ENCODE assay signal across 11 mouse cellular contexts in the genomic region with DNA sequence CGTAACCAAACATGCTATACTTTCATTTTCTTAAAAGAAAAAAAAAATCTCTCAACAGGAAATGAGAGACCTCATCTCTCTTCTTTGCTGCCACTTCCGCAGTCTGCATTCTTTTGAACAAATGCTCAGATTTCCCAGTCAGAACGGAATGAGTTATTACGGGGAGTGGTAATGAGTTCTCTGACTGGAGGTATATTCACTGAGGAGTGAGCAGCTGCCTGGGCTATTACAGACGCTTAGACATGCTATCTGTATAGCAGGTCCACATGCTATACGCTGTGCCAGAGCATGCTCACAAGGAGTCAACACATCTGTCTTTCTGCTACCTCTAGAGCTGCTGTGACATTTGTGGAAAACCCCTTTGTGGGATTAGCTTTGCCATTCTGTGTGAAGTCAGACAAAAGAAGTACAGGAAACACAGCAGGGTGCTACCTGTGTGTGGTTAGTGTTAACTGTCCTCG. TPM values are rescaled to one million over a fixed set of nuclear protein-coding genes. Genes with fewer than 3 reads are reported as not detected.
A peak's percentile ranks its signal among the peaks of the same experiment; 100 is the strongest.
DNase-seq lines count a peak whose midpoint lies in the region; ATAC-seq and TF ChIP-seq lines count a peak whose summit lies in the region.
"Had no signal": no experiment of that assay in that cellular context is flagged by ENCODE, and none has a peak within 500 bp of the region (broad histone marks: within the 10 kb centered on the region; RNA-seq: fewer than 3 reads in every experiment).

No protein-coding gene starts in this region.

- no peak for ATAC-seq in heart, postnatal 0 days (ENCODE audit: insufficient read depth, low read depth)
- ATAC-seq in heart, embryonic 12.5 days (ENCODE audit: insufficient number of reproducible peaks, low FRiP score) = no peak
- no peak for ATAC-seq in midbrain, postnatal 0 days (ENCODE audit: low FRiP score)
- no peak for ATAC-seq in midbrain, embryonic 11.5 days (ENCODE audit: low FRiP score)

- TF ChIP-seq EP300 in heart, postnatal 0 days (IDR thresholded peaks at IDR 0.05; ENCODE audit: low read depth) = no peak

- H3K27me3 ChIP-seq in heart, postnatal 0 days (ENCODE audit: control insufficient read depth, insufficient read depth, low read length) = no peaks in the 10 kb centered on the region
- H3K27me3 ChIP-seq in heart, embryonic 12.5 days (replicated peaks) = no peaks in the 10 kb centered on the region
- H3K27me3 ChIP-seq in midbrain, postnatal 0 days (ENCODE audit: insufficient read depth, low read length) = no peaks in the 10 kb centered on the region
- no peaks in the 10 kb centered on the region for H3K27me3 ChIP-seq in midbrain, embryonic 11.5 days (ENCODE audit: control insufficient read depth, insufficient read depth, low read length)
- H3K27me3 ChIP-seq in limb, embryonic 10.5 days (ENCODE audit: low read depth, poor library complexity, severe bottlenecking) = no peaks in the 10 kb centered on the region
- H3K27me3 ChIP-seq: midbrain, embryonic 12.5 days had no signal

- DNase-seq in heart, postnatal 0 days (ENCODE audit: low spot score) = no peak
- peak; percentile 20 for DNase-seq in midbrain, postnatal 0 days (ENCODE audit: low spot score)
- no peak for DNase-seq in midbrain, embryonic 11.5 days (ENCODE audit: low spot score, missing footprints)
- DNase-seq in limb, embryonic 10.5 days (ENCODE audit: low spot score) = no peak
- peak; percentile 47 for DNase-seq in thymus, postnatal 14 days
- DNase-seq in testis, postnatal 14 days (ENCODE audit: low spot score) = no peak
- no peak for DNase-seq in heart, postnatal 14 days
- DNase-seq: layer of hippocampus, postnatal 36 days; right cerebral cortex, adult 18-20 months had no signal

- H3K36me3 ChIP-seq in heart, postnatal 0 days (replicated peaks; ENCODE audit: control insufficient read depth, insufficient read depth, low read length) = no peaks in the 10 kb centered on the region
- H3K36me3 ChIP-seq in heart, embryonic 12.5 days = no peaks in the 10 kb centered on the region
- no peaks in the 10 kb centered on the region for H3K36me3 ChIP-seq in midbrain, postnatal 0 days (ENCODE audit: insufficient read depth, low read length)
- no peaks in the 10 kb centered on the region for H3K36me3 ChIP-seq in midbrain, embryonic 11.5 days (ENCODE audit: control insufficient read depth, insufficient read depth, low read length)
- H3K36me3 ChIP-seq in limb, embryonic 10.5 days = 0 out of 2 replicates have a peak, but pooled peaks cover 2% of the 10 kb centered on the region
- H3K36me3 ChIP-seq: midbrain, embryonic 12.5 days had no signal

- no peaks in the 10 kb centered on the region for H3K9me3 ChIP-seq in heart, postnatal 0 days (replicated peaks; ENCODE audit: control insufficient read depth, low read length)
- no peaks in the 10 kb centered on the region for H3K9me3 ChIP-seq in heart, embryonic 12.5 days (replicated peaks)
- H3K9me3 ChIP-seq in midbrain, postnatal 0 days (ENCODE audit: low read length) = no peaks in the 10 kb centered on the region
- H3K9me3 ChIP-seq in midbrain, embryonic 11.5 days (ENCODE audit: control insufficient read depth, low read length) = no peaks in the 10 kb centered on the region
- H3K9me3 ChIP-seq in limb, embryonic 10.5 days (replicated peaks) = no peaks in the 10 kb centered on the region
- H3K9me3 ChIP-seq: midbrain, embryonic 12.5 days had no signal

- intact Hi-C loops in heart, postnatal 14 days (cut with DNase I) = no loop called here

- 53% methylated on average over 7 of the region's 7 CpGs for WGBS in heart, postnatal 0 days
- 52% methylated on average over 7 of the region's 7 CpGs for WGBS in heart, embryonic 12.5 days
- WGBS in midbrain, postnatal 0 days = 49% methylated on average over 7 of the region's 7 CpGs
- 72% methylated on average over 7 of the region's 7 CpGs for WGBS in midbrain, embryonic 11.5 days
- 50% methylated on average over 7 of the region's 7 CpGs for WGBS in limb, embryonic 10.5 days

- TF ChIP-seq CTCF in heart, postnatal 0 days (IDR thresholded peaks at IDR 0.05; ENCODE audit: low read depth) = no peak
- TF ChIP-seq CTCF in midbrain, postnatal 0 days (IDR thresholded peaks at IDR 0.05) = no peak

- H3K4me1 ChIP-seq in heart, postnatal 0 days (ENCODE audit: control insufficient read depth, insufficient read depth) = no peaks in the 10 kb centered on the region
- H3K4me1 ChIP-seq in heart, embryonic 12.5 days (replicated peaks) = peaks cover 6% of the 10 kb centered on the region; the same call in 1 of the 2 replicates
- no peaks in the 10 kb centered on the region; the same call in 1 of the 2 replicates for H3K4me1 ChIP-seq in midbrain, postnatal 0 days (ENCODE audit: insufficient read depth, low read length)
- no peaks in the 10 kb centered on the region for H3K4me1 ChIP-seq in midbrain, embryonic 11.5 days (ENCODE audit: control insufficient read depth, insufficient read depth, low read length)
- H3K4me1 ChIP-seq in limb, embryonic 10.5 days = peaks cover 45% of the 10 kb centered on the region
- H3K4me1 ChIP-seq: midbrain, embryonic 12.5 days had no signal

- H3K9ac ChIP-seq in heart, postnatal 0 days (replicated peaks; ENCODE audit: low read depth, low read length) = no peak overlapping the region
- H3K9ac ChIP-seq in heart, embryonic 12.5 days = no peak overlapping the region
- no peak overlapping the region for H3K9ac ChIP-seq in midbrain, postnatal 0 days (replicated peaks; ENCODE audit: low read length, poor library complexity, severe bottlenecking)
- H3K9ac ChIP-seq in midbrain, embryonic 11.5 days (ENCODE audit: low read length) = no peak overlapping the region
- H3K9ac ChIP-seq: midbrain, embryonic 12.5 days had no signal

- H3K4me3 ChIP-seq in heart, postnatal 0 days (ENCODE audit: low read depth, low read length) = no peak overlapping the region
- no peak overlapping the region for H3K4me3 ChIP-seq in heart, embryonic 12.5 days
- no peak overlapping the region for H3K4me3 ChIP-seq in midbrain, postnatal 0 days (ENCODE audit: low read depth, low read length)
- H3K4me3 ChIP-seq in midbrain, embryonic 11.5 days (ENCODE audit: low read depth, low read length) = no peak overlapping the region
- 0 out of 2 replicates have a peak overlapping the region, but pooled peaks have one; percentile 1 for H3K4me3 ChIP-seq in limb, embryonic 10.5 days
- H3K4me3 ChIP-seq: midbrain, embryonic 12.5 days had no signal

- no peak overlapping the region for H3K27ac ChIP-seq in heart, postnatal 0 days (ENCODE audit: low read depth)
- H3K27ac ChIP-seq in heart, embryonic 12.5 days (ENCODE audit: poor library complexity, severe bottlenecking) = no peak overlapping the region
- no peak overlapping the region for H3K27ac ChIP-seq in midbrain, postnatal 0 days (ENCODE audit: low read depth, low read length)
- no peak overlapping the region for H3K27ac ChIP-seq in midbrain, embryonic 11.5 days (ENCODE audit: low read depth, low read length)
- peak overlapping the region; percentile 75 for H3K27ac ChIP-seq in limb, embryonic 10.5 days
- H3K27ac ChIP-seq: midbrain, embryonic 12.5 days had no signal

- H3K4me2 ChIP-seq in heart, postnatal 0 days (ENCODE audit: low read depth, low read length) = peak overlapping the region; percentile 18; the same call in 1 of the 2 replicates
- H3K4me2 ChIP-seq in heart, embryonic 12.5 days = no peak overlapping the region
- no peak overlapping the region for H3K4me2 ChIP-seq in midbrain, postnatal 0 days (ENCODE audit: low read depth, low read length, poor library complexity, severe bottlenecking)
- no peak overlapping the region for H3K4me2 ChIP-seq in midbrain, embryonic 11.5 days
- H3K4me2 ChIP-seq: midbrain, embryonic 12.5 days had no signal

RNA-seq across cellular contexts. Expression of a gene that starts 3.8 kb away (rescaled TPM):
- 43.7 and 63.7 TPM in 2 replicates for total RNA-seq in heart, postnatal 0 days (2014; rRNA removed; ENCODE audit: low replicate concordance)
- 1,264 and 1,367 TPM in 2 replicates for polyA plus RNA-seq in heart, postnatal 0 days (2015; fragmentation: Nextera tagmentation; extraction: Ambion mirVana)
- polyA plus RNA-seq in heart, embryonic 12.5 days (2016; fragmentation: Nextera tagmentation; extraction: Ambion mirVana) = 2,303 and 2,375 TPM in 2 replicates
- 504 and 572 TPM in 2 replicates for total RNA-seq in midbrain, postnatal 0 days (2014; rRNA removed)
- 6,498 and 6,879 TPM in 2 replicates for polyA plus RNA-seq in midbrain, postnatal 0 days (2015; fragmentation: Nextera tagmentation; extraction: Ambion mirVana)
- 3,363 and 3,486 TPM in 2 replicates for polyA plus RNA-seq in midbrain, embryonic 11.5 days (2014; fragmentation: Nextera tagmentation; extraction: Ambion mirVana)
- 2,907 and 3,028 TPM in 2 replicates for polyA plus RNA-seq in limb, embryonic 10.5 days (2016; fragmentation: Nextera tagmentation; extraction: Ambion mirVana)
- 100 to 1,000 TPM; 220 to 281 TPM for total RNA-seq in heart, postnatal 14 days (2021)

Comparison
In these comparisons a context has a peak if more than half of its experiments do, and no peak if none do; other contexts are left out.
1. DNase-seq: peak in midbrain, postnatal 0 days (single experiment) and thymus, postnatal 14 days (single experiment); none in heart, postnatal 0 days (single experiment), midbrain, embryonic 11.5 days (single experiment), limb, embryonic 10.5 days (single experiment), testis, postnatal 14 days (single experiment) and heart, postnatal 14 days (0 of 2).